Mouse (Mus musculus) kidney, adult 2 months (tissue): Measurements from ENCODE around the gene Gm21887. TPM values are rescaled to one million over a fixed set of nuclear protein-coding genes. Genes with fewer than 3 reads are reported as not detected.
A peak's percentile ranks its signal among the peaks of the same experiment; 100 is the strongest.
"Not testable (repeated sequence)": the region's sequence is repeated elsewhere in the genome, so short reads cannot be mapped to it uniquely, and the experiment has no call there.

ENCODE experiments used
- DNase-seq: peaks from one replicate; pipeline ENCODE4 v3.0.0; 2021
- H3K27ac ChIP-seq: fragments of 200-500 bp; 2 replicates; pipeline ENCODE4 v1.5.1; 2012; ENCODE audit warnings: low read depth, low read length, control low read depth, inconsistent platforms; ENCODE audit not compliant: insufficient read depth
- H3K27me3 ChIP-seq: fragments of 200-500 bp; replicated peaks from 2 replicates; pipeline ENCODE4 v1.6.1; 2012; ENCODE audit warnings: mild to moderate bottlenecking, moderate library complexity, low read length, inconsistent platforms; ENCODE audit not compliant: control insufficient read depth, insufficient read depth
- H3K36me3 ChIP-seq: fragments of 200-500 bp; 2 replicates; pipeline ENCODE4 v1.6.1; 2012; ENCODE audit warnings: mild to moderate bottlenecking, moderate library complexity, low read length, inconsistent platforms; ENCODE audit not compliant: control insufficient read depth, insufficient read depth
- H3K4me1 ChIP-seq: fragments of 200-500 bp; 2 replicates; pipeline ENCODE4 v1.6.1; 2011; ENCODE audit warnings: low read length; ENCODE audit not compliant: control insufficient read depth, insufficient read depth
- H3K4me3 ChIP-seq: fragments of 200-500 bp; 2 replicates; pipeline ENCODE4 v1.5.1; 2011; ENCODE audit warnings: mild to moderate bottlenecking, low read depth, low read length, control low read depth; ENCODE audit not compliant: insufficient read depth
- WGBS: fragments of 180-500 bp; shearing (Covaris S2); methylation state at CpG from one replicate; pipeline ENCODE4 v1.1.7; 2018; 5-methylcytosine and 5-hydroxymethylcytosine counted together
- polyA plus RNA-seq: library from polyadenylated mRNA; depleted of rRNA; stranded (reverse); fragments of >200 nt; gene quantifications from 2 replicates; pipeline ENCODE4 v1.2.3, GENCODE M21; 2012

Gene Gm21887
- polyA plus RNA-seq, 1 experiment: 108 TPM

GRCm38 (mm10) chrX:169999226-169999883 is 10.1 kb upstream of the Gm21887 start:
- peak; percentile 59 for DNase-seq

GRCm38 (mm10) chrX:169999912-170000641 is 9.4 kb upstream of the Gm21887 start:
- not testable (repeated sequence) for H3K4me1 ChIP-seq, DNase-seq, H3K4me3 ChIP-seq, H3K36me3 ChIP-seq, H3K27me3 ChIP-seq, H3K27ac ChIP-seq
- no CpG with 5 or more reads among the region's 3 CpGs for WGBS

More at GRCm38 (mm10) chrX:169999226-169999883, 10.1 kb upstream of the Gm21887 start:
- WGBS: 41% methylated on average over 6 of the region's 11 CpGs
- not testable (repeated sequence) for H3K4me3 ChIP-seq, H3K36me3 ChIP-seq, H3K27ac ChIP-seq, H3K4me1 ChIP-seq, H3K27me3 ChIP-seq

GRCm38 (mm10) chrX:170000642-170001387 is 8.6 kb upstream of the Gm21887 start:
- not testable (repeated sequence) for H3K4me3 ChIP-seq, H3K27me3 ChIP-seq, H3K4me1 ChIP-seq, H3K27ac ChIP-seq, DNase-seq, H3K36me3 ChIP-seq
- WGBS: 49% methylated on average over 5 of the region's 6 CpGs

- H3K27ac ChIP-seq, H3K4me3 ChIP-seq, DNase-seq, H3K27me3 ChIP-seq, H3K4me1 ChIP-seq, H3K36me3 ChIP-seq: not testable (repeated sequence)
- WGBS: 82% methylated on average over 1 of the region's 12 CpGs
Observed at GRCm38 (mm10) chrX:170001388-170001695, 8.1 kb upstream of the Gm21887 start.

GRCm38 (mm10) chrX:170002510-170003197 is 6.8 kb upstream of the Gm21887 start:
- not testable (repeated sequence) for H3K4me3 ChIP-seq, DNase-seq, H3K27ac ChIP-seq, H3K36me3 ChIP-seq, H3K27me3 ChIP-seq, H3K4me1 ChIP-seq
- 70% methylated on average over 17 of the region's 18 CpGs for WGBS

GRCm38 (mm10) chrX:170003536-170003935 is 5.9 kb upstream of the Gm21887 start:
- 7% methylated on average over 1 of the region's 1 CpGs for WGBS
- H3K4me1 ChIP-seq, H3K27me3 ChIP-seq, H3K4me3 ChIP-seq, H3K36me3 ChIP-seq, H3K27ac ChIP-seq, DNase-seq: not testable (repeated sequence)

GRCm38 (mm10) chrX:170004236-170004635 is 5.2 kb upstream of the Gm21887 start:
- not testable (repeated sequence) for H3K36me3 ChIP-seq, H3K4me3 ChIP-seq, H3K27ac ChIP-seq, H3K27me3 ChIP-seq, H3K4me1 ChIP-seq, DNase-seq
- WGBS: no CpG with 5 or more reads among the region's 2 CpGs

GRCm38 (mm10) chrX:170004793-170005192 is 4.7 kb upstream of the Gm21887 start:
- not testable (repeated sequence) for H3K27ac ChIP-seq, H3K4me1 ChIP-seq, DNase-seq, H3K36me3 ChIP-seq, H3K27me3 ChIP-seq, H3K4me3 ChIP-seq
- WGBS: 51% methylated on average over 4 of the region's 5 CpGs

GRCm38 (mm10) chrX:170005194-170005593 is 4.3 kb upstream of the Gm21887 start:
- peak; percentile 38 for DNase-seq
- 35% methylated on average over 13 of the region's 13 CpGs for WGBS
- not testable (repeated sequence) for H3K36me3 ChIP-seq, H3K4me3 ChIP-seq, H3K27ac ChIP-seq, H3K27me3 ChIP-seq, H3K4me1 ChIP-seq

GRCm38 (mm10) chrX:170005695-170006297 is 3.7 kb upstream of the Gm21887 start:
- not testable (repeated sequence) for H3K4me1 ChIP-seq, H3K4me3 ChIP-seq, H3K27me3 ChIP-seq, H3K27ac ChIP-seq, DNase-seq, H3K36me3 ChIP-seq
- 23% methylated on average over 1 of the region's 1 CpGs for WGBS
